Mouse (Mus musculus) liver, adult 2 months (tissue): ENCODE measurements around the gene Olfr984. TPM values are rescaled to one million over a fixed set of nuclear protein-coding genes. Genes with fewer than 3 reads are reported as not detected.

Experiments used
- DNase-seq: peaks from one replicate; pipeline ENCODE4 v3.0.0-alpha.2; 2011; ENCODE audit warnings: low read depth, low spot score; ENCODE audit errors: extremely low read depth
- H3K27ac ChIP-seq: fragments of 200-500 bp; replicated peaks from 2 replicates; pipeline ENCODE4 v1.5.1; 2012; ENCODE audit warnings: low read depth, mild to moderate bottlenecking, control low read depth, inconsistent platforms, low read length; ENCODE audit not compliant: insufficient read depth
- H3K27me3 ChIP-seq: fragments of 200-500 bp; 2 replicates; pipeline ENCODE4 v1.6.1; 2012; ENCODE audit warnings: mild to moderate bottlenecking, moderate library complexity, low read length, inconsistent platforms; ENCODE audit not compliant: control insufficient read depth, insufficient read depth
- H3K36me3 ChIP-seq: fragments of 200-500 bp; 2 replicates; pipeline ENCODE4 v1.6.1; 2012; ENCODE audit warnings: low read length, inconsistent platforms; ENCODE audit not compliant: control insufficient read depth, insufficient read depth
- H3K4me1 ChIP-seq: fragments of 200-500 bp; 2 replicates; pipeline ENCODE4 v1.6.1; 2011; ENCODE audit warnings: low read length; ENCODE audit not compliant: control insufficient read depth, insufficient read depth
- H3K4me3 ChIP-seq: fragments of 200-500 bp; 2 replicates; pipeline ENCODE4 v1.5.1; 2011; ENCODE audit warnings: low read depth, mild to moderate bottlenecking, control low read depth, low read length, moderate library complexity; ENCODE audit not compliant: insufficient read depth
- H3K79me2 ChIP-seq: fragments of 200-500 bp; 2 replicates; pipeline ENCODE4 v1.6.1; 2012; ENCODE audit warnings: inconsistent platforms, mild to moderate bottlenecking, low read length, moderate library complexity; ENCODE audit not compliant: control insufficient read depth, insufficient read depth
- H3K9ac ChIP-seq: fragments of 200-500 bp; 2 replicates; pipeline ENCODE4 v1.6.1; 2012; ENCODE audit warnings: low read depth, mild to moderate bottlenecking, control low read depth, inconsistent platforms, low read length
- CTCF ChIP-seq: fragments of 200-500 bp; IDR thresholded peaks from 2 replicates; pipeline ENCODE4 v1.5.1; 2011; ENCODE audit warnings: low read depth, low read length, control low read depth
- POLR2A ChIP-seq: fragments of 200-500 bp; IDR thresholded peaks from 2 replicates; pipeline ENCODE4 v1.6.1; 2011; ENCODE audit warnings: low read length, control low read depth; ENCODE audit not compliant: insufficient read depth; ENCODE audit errors: extremely low read depth
- WGBS: fragments of 180-500 bp; shearing (Covaris S2); methylation state at CpG from one replicate; pipeline ENCODE4 v1.1.7; 2018; 5-methylcytosine and 5-hydroxymethylcytosine counted together
- polyA plus RNA-seq: library from polyadenylated mRNA; depleted of rRNA; stranded (reverse); fragments of >200 nt; gene quantifications from 2 replicates; pipeline ENCODE4 v1.2.3, GENCODE M21; 2012; rRNA removed
- total RNA-seq: library from RNA; depleted of rRNA; stranded (reverse); fragments of >200 nt; gene quantifications from 2 replicates; pipeline ENCODE4 v1.2.3, GENCODE M21; 2014; rRNA removed

The Olfr984 gene
- total and polyA plus RNA-seq, 2 experiments: not detected

GRCm38 (mm10) chr9:40050138-40050537 is 63.9 kb downstream of the Olfr984 start:
- Histone ChIP-seq H3K27ac (no peak overlapping the region), H3K9ac (no peak overlapping the region), H3K4me3 (no peak overlapping the region), H3K79me2 (no peaks in the 10 kb centered on the region), H3K4me1 (no peaks in the 10 kb centered on the region), H3K36me3 (no peaks in the 10 kb centered on the region), H3K27me3 (no peaks in the 10 kb centered on the region)
- DNase-seq: no peak
- TF ChIP-seq CTCF (no peak), POLR2A (no peak)
- WGBS: 86% methylated on average over 19 of the region's 19 CpGs

Other genes starting within 250 kb of the Olfr984 start
- not detected in 2 replicates for gene Olfr972, start 247.8 kb downstream of the Olfr984 start, total RNA-seq
- gene Olfr972, start 247.8 kb downstream of the Olfr984 start, polyA plus RNA-seq: not detected in 2 replicates
- gene Olfr229, start 206.9 kb downstream of the Olfr984 start, total RNA-seq: not detected in 2 replicates
- gene Olfr229, start 206.9 kb downstream of the Olfr984 start, polyA plus RNA-seq: not detected in 2 replicates
- gene Olfr974, start 176.7 kb downstream of the Olfr984 start, total RNA-seq: not detected in 2 replicates
- not detected in 2 replicates for gene Olfr974, start 176.7 kb downstream of the Olfr984 start, polyA plus RNA-seq
- gene Olfr975, start 162.2 kb downstream of the Olfr984 start, total RNA-seq: not detected in 2 replicates
- not detected in 2 replicates for gene Olfr975, start 162.2 kb downstream of the Olfr984 start, polyA plus RNA-seq
- gene Olfr976, start 153.1 kb downstream of the Olfr984 start, total RNA-seq: not detected in 2 replicates
- not detected in 2 replicates for gene Olfr976, start 153.1 kb downstream of the Olfr984 start, polyA plus RNA-seq
- gene Olfr978, start 122.1 kb downstream of the Olfr984 start, total RNA-seq: not detected in 2 replicates
- not detected in 2 replicates for gene Olfr978, start 122.1 kb downstream of the Olfr984 start, polyA plus RNA-seq
- not detected in 2 replicates for gene Olfr979, start 110.7 kb downstream of the Olfr984 start, total RNA-seq
- not detected in 2 replicates for gene Olfr979, start 110.7 kb downstream of the Olfr984 start, polyA plus RNA-seq
- gene Olfr980, start 104.6 kb downstream of the Olfr984 start, total RNA-seq: not detected in 2 replicates
- not detected in 2 replicates for gene Olfr980, start 104.6 kb downstream of the Olfr984 start, polyA plus RNA-seq
- not detected in 2 replicates for gene Olfr981, start 92.7 kb downstream of the Olfr984 start, total RNA-seq
- gene Olfr981, start 92.7 kb downstream of the Olfr984 start, polyA plus RNA-seq: not detected in 2 replicates
- gene Olfr982, start 40.4 kb downstream of the Olfr984 start, total RNA-seq: not detected in 2 replicates
- gene Olfr982, start 40.4 kb downstream of the Olfr984 start, polyA plus RNA-seq: not detected in 2 replicates
- not detected in 2 replicates for gene Olfr983, start 20.6 kb downstream of the Olfr984 start, total RNA-seq
- not detected in 2 replicates for gene Olfr983, start 20.6 kb downstream of the Olfr984 start, polyA plus RNA-seq
- gene Olfr985, start 16.0 kb upstream of the Olfr984 start, total RNA-seq: not detected in 2 replicates
- not detected in 2 replicates for gene Olfr985, start 16.0 kb upstream of the Olfr984 start, polyA plus RNA-seq
- not detected in 2 replicates for gene Tmem225, start 33.9 kb upstream of the Olfr984 start, total RNA-seq
- not detected in 2 replicates for gene Tmem225, start 33.9 kb upstream of the Olfr984 start, polyA plus RNA-seq
- gene Olfr986, start 66.7 kb upstream of the Olfr984 start, total RNA-seq: 0.09 TPM in 1 of 2 replicates, not detected in the other
- gene Olfr986, start 66.7 kb upstream of the Olfr984 start, polyA plus RNA-seq: not detected in 2 replicates
- 0.65 and 0.67 TPM in 2 replicates for gene Zfp202, start 78.1 kb upstream of the Olfr984 start, total RNA-seq
- 0.28 and 0.29 TPM in 2 replicates for gene Zfp202, start 78.1 kb upstream of the Olfr984 start, polyA plus RNA-seq
- 0.09 and 0.13 TPM in 2 replicates for gene Scn3b, start 155.0 kb upstream of the Olfr984 start, total RNA-seq
- 0.02 TPM in 1 of 2 replicates, not detected in the other for gene Scn3b, start 155.0 kb upstream of the Olfr984 start, polyA plus RNA-seq